Mouse (Mus musculus) brain, adult 2 months (tissue): Measurements from ENCODE around the gene Fmo1.

Experiments
- DNase-seq: peaks from one replicate; pipeline ENCODE4 v3.0.0; 2011; ENCODE audit warnings: low read depth, low spot score

Gene Fmo1

DNA sequence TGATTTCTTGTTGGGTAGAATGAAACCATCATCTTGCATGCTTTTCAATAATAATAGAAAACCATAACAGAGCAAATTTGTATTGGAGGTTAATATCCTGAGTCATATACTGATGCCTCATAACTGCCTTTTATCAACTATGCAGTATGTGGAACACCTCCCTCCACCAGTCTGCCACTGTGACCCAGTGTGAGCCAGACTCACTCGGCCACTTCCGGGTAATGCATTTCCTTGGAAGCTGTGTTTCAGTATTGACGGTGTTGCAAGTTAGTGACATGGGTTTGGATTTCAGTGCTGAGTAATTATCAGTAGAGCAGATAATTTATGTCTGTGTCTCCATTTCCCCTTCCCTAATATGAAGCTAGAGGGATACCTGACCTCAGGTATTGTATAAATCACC, 2.8 kb downstream of the Fmo1 start:
- no peak for DNase-seq

- no peak for DNase-seq
Measured at GRCm38 (mm10) chr1:162862328-162862727, 4.1 kb downstream of the Fmo1 start.

- DNase-seq = no peak
Measured at GRCm38 (mm10) chr1:162859996-162860605, 6.3 kb downstream of the Fmo1 start.

GRCm38 (mm10) chr1:162859545-162859976, 6.8 kb downstream of the Fmo1 start:
- DNase-seq = no peak

DNA sequence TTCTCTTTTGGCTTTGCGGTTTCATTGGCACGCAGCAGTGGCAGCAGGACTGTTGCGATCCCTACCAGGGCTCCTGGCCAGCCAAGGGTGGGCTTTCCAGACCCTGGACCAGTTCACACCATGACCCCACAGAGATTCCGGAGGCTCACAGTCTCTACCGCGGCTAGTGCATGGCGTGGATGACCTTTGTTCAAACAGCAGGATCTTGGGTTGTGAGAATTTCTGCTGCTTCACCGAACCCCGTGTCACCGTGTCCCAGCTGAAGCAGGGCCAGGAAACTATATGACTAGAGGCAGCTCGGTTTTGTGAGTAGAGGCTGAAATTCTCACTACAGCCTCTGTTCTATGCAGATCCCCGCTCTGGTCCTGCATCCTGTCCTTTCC, 7.7 kb downstream of the Fmo1 start:
- no peak for DNase-seq

DNA sequence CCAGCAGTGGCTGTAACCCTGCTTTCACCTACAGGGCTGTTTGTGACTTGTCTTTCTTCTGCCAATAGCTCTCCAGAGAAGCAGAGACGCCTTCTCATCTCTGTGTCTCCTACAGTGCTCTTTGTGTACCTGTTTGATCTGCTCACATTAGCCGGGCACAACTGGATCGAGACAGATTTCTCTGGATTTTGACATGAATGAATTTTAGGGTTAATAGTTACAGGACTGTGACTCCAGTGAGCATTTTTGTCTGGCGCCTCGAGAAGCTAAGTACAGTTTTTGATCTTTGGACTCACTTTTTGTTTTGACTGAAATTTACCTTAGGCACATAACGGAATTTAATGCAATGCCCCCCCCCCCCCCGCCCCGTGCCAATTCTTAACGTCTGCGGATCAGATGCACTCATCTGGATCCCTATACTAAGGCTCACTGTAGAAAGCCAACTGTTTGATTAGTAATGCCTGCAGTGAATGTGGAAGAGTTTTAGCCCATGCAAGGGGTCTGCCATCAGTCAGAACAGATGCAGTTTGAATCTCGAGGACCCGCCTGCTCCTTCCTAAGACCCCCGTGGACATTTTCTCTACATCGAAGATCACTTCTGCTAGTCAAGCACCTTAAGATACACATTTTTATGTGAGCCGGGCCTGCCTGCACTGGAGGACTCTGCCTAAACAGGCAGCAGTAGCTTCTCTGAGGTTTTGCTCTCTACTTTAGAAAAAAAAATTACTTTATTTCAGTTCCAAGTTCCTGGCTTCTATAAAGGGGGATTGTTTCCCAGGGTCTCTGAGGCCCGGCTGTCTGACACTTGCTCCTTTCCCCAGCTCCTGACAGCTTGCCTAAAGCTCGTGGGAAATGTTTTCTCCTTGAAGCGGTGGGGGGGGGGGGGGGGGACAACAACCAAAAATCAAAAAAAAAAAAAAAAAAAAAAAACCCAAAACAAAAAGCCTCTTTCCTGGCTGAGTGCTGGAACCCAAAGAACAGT, 8.4 kb downstream of the Fmo1 start:
- no peak for DNase-seq

GRCm38 (mm10) chr1:162853812-162854482, 12.5 kb downstream of the Fmo1 start:
- DNase-seq = no peak

- DNase-seq = no peak
Measured at GRCm38 (mm10) chr1:162847554-162847953, 18.9 kb downstream of the Fmo1 start.

GRCm38 (mm10) chr1:162840211-162840610, 26.2 kb downstream of the Fmo1 start:
- DNase-seq = no peak

DNA sequence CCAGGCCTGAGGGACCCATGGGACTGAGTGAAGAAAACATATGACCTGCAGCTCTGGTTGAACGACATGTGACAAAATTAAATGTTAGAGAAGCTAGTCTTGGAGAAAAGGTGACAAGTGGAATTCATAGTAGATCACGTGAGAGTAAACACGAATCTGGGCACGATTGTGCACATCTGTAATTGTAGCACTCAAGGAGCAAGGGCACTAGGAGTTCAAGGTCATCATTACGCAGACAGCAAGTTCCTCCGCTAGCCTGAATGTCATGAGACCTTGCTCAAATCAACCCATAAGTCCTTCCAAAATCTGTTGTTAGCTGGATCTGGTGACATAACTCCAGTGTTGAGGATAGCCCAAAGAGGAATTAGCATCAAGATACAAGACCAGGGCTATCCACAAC, 27.4 kb downstream of the Fmo1 start:
- DNase-seq = no peak

DNA sequence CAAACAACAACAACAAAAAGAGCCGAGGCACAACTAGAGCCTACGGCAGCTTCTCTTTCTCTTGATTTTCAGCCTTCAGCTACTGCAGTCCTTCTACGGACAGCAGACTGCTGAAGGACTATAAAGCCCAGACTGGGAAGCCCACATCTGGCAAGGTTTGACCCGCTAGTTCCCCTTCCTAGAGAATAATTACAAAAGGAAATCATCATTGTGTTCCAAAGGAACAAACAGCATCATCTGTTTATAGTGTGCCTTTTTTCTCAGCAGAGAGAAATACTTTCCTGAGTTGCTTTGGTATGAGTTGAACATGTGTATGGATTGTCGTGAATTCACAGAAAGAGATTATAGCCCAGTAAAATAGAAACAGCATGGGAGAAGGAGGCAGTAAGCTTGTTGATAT, 32.1 kb downstream of the Fmo1 start:
- no peak for DNase-seq

DNA sequence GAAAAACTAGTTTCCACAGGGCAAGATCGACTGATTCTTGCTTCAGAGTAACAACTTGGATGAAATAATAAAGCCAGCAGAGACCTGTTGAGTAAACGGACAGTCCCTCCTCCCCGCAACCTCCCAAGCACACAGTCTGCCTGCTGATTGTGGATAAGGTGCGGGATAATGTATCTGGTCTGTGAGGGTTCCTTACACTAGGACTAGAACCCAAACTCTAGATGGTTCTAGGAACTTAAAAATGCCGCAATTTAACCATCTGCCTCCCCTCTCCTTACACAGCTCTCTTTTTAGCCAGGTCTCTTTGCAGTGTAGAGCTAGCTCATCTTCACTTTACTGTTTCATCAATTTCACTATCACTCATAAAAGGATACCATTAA, 33.8 kb downstream of the Fmo1 start:
- no peak for DNase-seq

GRCm38 (mm10) chr1:162831838-162832573, 34.4 kb downstream of the Fmo1 start:
- peak; percentile 58 for DNase-seq

DNA sequence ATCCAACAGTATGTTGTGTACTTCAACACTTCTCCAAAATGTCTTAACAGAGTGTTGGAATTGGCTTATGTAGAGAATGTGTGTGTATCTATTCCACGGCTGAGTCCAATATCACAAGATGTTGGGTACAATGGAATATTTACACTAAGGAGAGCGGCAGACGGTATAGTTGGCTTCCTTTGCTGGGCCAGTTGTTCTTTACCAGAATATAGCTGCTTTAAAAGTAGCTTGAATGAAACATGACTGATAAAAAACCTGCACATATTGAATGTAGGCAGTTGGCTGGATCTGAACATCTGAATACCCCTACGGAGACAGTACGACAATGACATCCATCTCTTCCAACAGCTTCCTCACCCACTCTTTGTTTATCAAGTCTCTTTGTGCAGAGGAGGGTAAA, 47.1 kb downstream of the Fmo1 start:
- peak; percentile 53 for DNase-seq

- DNase-seq = no peak
Measured at GRCm38 (mm10) chr1:162815381-162816127, 50.9 kb downstream of the Fmo1 start.

- DNase-seq = no peak
Measured at GRCm38 (mm10) chr1:162814932-162815331, 51.5 kb downstream of the Fmo1 start.

DNA sequence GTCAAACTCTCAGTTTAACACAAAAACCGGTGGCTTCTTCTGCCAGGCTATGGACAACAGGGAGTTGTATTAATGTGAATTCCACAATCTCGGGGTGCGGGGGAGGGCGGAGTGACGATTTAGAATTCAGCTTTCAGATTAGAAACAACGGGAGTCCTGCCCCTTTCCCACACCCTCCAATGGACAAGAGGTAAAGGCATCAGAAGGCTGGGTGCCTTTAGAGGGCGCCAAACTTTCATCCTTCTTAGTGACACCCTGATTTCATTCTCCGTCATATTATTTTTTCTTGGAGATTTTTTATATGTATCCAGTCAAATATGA, 52.6 kb downstream of the Fmo1 start, which contains the start of gene Fmo4:
Gene Fmo4, minus strand, starts transcription at position 137 of the 321 bp plus-strand sequence.
- DNase-seq = peak; percentile 34

GRCm38 (mm10) chr1:162813143-162813835, 53.1 kb downstream of the Fmo1 start:
- no peak for DNase-seq

DNA sequence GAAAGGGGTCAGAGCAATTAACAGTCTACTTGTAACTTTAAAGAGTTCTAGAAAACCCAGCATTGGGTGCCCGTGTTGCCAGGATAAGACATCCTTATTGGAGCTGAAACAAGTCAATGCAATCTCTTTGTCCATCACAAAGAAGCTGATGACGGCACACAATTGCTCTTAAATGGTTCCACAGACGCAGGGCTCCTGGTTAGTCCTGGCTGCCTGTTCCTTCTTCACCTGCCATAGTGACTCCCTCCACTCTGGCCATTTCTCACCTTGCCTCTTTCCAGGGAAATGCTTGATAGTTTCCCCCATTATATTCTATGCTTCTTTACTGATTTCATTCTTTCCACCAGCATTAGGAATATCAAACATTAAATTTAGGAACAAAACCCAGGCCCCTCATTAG, 57.9 kb downstream of the Fmo1 start:
- DNase-seq = no peak

GRCm38 (mm10) chr1:162807441-162807840, 59.0 kb downstream of the Fmo1 start:
- DNase-seq = no peak
